Mouse (Mus musculus): ENCODE results near the gene 1700029I15Rik.

The 1700029I15Rik gene

GRCm38 (mm10) chr2:92381901-92382588 lies at the start of gene 1700029I15Rik:
1700029I15Rik (plus strand) TSS chr2:92382538.
- Histone ChIP-seq H3K27me3 (ENCODE audit: control insufficient read depth, insufficient read depth, low read length, poor library complexity, severe bottlenecking) (no peaks in the 10 kb centered on the region), H3K36me3 (ENCODE audit: control insufficient read depth, insufficient read depth, low read length, poor library complexity, severe bottlenecking) (peaks cover 6% of the 10 kb centered on the region)
- no peak for DNase-seq (ENCODE audit: low read depth, low spot score)

DNA sequence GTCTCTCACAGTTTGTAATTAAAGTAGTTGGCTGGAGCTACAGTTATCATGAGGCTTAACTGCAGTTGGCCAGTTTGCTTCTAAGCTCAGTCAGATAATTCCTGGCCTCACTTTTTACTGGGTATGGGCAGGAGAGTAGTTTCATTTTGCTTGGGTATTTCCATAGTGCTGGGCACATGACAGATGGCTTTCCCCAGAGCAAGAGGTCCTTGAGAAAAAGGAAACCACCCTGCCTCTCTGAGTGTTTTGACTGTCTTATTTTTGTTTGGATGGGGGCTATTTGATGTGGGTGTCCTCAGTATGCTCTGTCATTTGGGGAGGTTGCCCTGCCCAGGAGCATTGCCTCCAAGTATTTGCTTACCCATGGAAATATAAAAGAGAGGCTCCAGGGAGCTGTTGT lies 39.9 kb upstream of the 1700029I15Rik start:
- DNase-seq (ENCODE audit: low read depth, low spot score): no peak
- no peaks in the 10 kb centered on the region for H3K27me3 ChIP-seq (ENCODE audit: control insufficient read depth, insufficient read depth, low read length, poor library complexity, severe bottlenecking)
- H3K36me3 ChIP-seq (ENCODE audit: control insufficient read depth, insufficient read depth, low read length, poor library complexity, severe bottlenecking): peaks cover 9% of the 10 kb centered on the region

- peaks cover 14% of the 10 kb centered on the region for H3K36me3 ChIP-seq (ENCODE audit: control insufficient read depth, insufficient read depth, low read length, poor library complexity, severe bottlenecking)
- H3K27me3 ChIP-seq (ENCODE audit: control insufficient read depth, insufficient read depth, low read length, poor library complexity, severe bottlenecking): no peaks in the 10 kb centered on the region
- DNase-seq (ENCODE audit: low read depth, low spot score): no peak
Observed at GRCm38 (mm10) chr2:92347191-92347590, 35.1 kb upstream of the 1700029I15Rik start.

- no peaks in the 10 kb centered on the region for H3K27me3 ChIP-seq (ENCODE audit: control insufficient read depth, insufficient read depth, low read length, poor library complexity, severe bottlenecking)
- no peak for DNase-seq (ENCODE audit: low read depth, low spot score)
- peaks cover 14% of the 10 kb centered on the region for H3K36me3 ChIP-seq (ENCODE audit: control insufficient read depth, insufficient read depth, low read length, poor library complexity, severe bottlenecking)
Observed at GRCm38 (mm10) chr2:92349589-92350425, 32.5 kb upstream of the 1700029I15Rik start.

- H3K36me3 ChIP-seq (ENCODE audit: control insufficient read depth, insufficient read depth, low read length, poor library complexity, severe bottlenecking): peaks cover 15% of the 10 kb centered on the region
- H3K27me3 ChIP-seq (ENCODE audit: control insufficient read depth, insufficient read depth, low read length, poor library complexity, severe bottlenecking): no peaks in the 10 kb centered on the region
- DNase-seq (ENCODE audit: low read depth, low spot score): no peak
Observed at GRCm38 (mm10) chr2:92350686-92351085, 31.7 kb upstream of the 1700029I15Rik start.

- H3K36me3 ChIP-seq (ENCODE audit: control insufficient read depth, insufficient read depth, low read length, poor library complexity, severe bottlenecking): peaks cover 23% of the 10 kb centered on the region
- no peak for DNase-seq (ENCODE audit: low read depth, low spot score)
- no peaks in the 10 kb centered on the region for H3K27me3 ChIP-seq (ENCODE audit: control insufficient read depth, insufficient read depth, low read length, poor library complexity, severe bottlenecking)
Observed at GRCm38 (mm10) chr2:92353402-92353801, 28.9 kb upstream of the 1700029I15Rik start.

DNA sequence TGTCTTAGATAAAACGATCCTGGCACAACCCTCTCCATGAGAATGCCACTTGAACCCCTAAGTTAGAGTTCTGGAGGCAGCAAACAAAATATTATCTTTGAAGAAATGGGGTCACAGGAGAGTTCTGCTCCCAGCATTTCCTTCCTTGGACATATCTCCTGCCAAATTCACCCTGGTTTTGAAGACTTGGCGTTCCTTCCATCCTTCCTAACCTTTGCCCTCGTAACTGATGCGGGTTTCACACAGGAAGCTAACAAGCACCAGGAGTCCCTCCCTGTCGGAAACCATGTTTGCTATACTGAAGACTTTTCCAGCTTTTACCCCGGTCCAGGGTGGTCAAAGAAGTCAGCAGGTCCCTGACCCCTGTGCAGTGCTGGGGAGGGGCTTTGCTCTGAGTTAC lies 28.1 kb upstream of the 1700029I15Rik start:
- Histone ChIP-seq H3K27me3 (ENCODE audit: control insufficient read depth, insufficient read depth, low read length, poor library complexity, severe bottlenecking) (no peaks in the 10 kb centered on the region), H3K36me3 (ENCODE audit: control insufficient read depth, insufficient read depth, low read length, poor library complexity, severe bottlenecking) (peaks cover 22% of the 10 kb centered on the region)
- DNase-seq (ENCODE audit: low read depth, low spot score): no peak

GRCm38 (mm10) chr2:92359301-92359700 lies 23.0 kb upstream of the 1700029I15Rik start:
- no peaks in the 10 kb centered on the region for H3K27me3 ChIP-seq (ENCODE audit: control insufficient read depth, insufficient read depth, low read length, poor library complexity, severe bottlenecking)
- H3K36me3 ChIP-seq (ENCODE audit: control insufficient read depth, insufficient read depth, low read length, poor library complexity, severe bottlenecking): peaks cover 21% of the 10 kb centered on the region
- no peak for DNase-seq (ENCODE audit: low read depth, low spot score)

DNA sequence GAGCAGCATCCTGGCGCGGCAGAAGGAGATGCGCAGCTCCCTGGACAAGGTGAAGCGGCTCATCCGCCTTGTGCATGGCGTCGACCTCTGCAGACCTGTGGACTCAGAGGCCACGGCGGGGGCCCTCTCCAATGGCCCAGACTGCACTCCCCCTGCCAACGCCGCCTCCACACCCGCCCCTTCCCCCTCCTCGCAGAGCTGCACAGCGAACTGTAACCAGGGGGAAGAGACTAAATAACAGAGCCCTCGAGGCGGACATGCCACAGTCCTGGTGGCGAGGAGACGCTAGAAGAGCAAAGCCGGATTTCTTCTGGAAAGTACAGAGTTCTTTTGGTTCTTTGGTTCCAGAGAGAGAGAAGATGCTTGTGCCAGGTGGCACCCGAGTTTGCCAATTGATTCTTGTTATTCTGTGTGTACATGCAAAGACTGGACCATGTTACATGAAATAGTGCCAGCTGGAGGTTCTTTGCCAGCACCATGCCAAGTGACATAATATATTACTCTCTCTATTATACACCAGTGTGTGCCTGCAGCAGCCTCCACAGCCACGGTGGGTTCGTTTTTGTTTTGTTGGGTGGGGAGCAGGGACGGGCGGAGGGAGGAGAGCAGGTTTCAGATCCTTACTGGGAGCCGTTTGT lies 22.0 kb upstream of the 1700029I15Rik start:
- Histone ChIP-seq H3K36me3 (ENCODE audit: control insufficient read depth, insufficient read depth, low read length, poor library complexity, severe bottlenecking) (peaks cover 21% of the 10 kb centered on the region), H3K27me3 (ENCODE audit: control insufficient read depth, insufficient read depth, low read length, poor library complexity, severe bottlenecking) (no peaks in the 10 kb centered on the region)
- DNase-seq (ENCODE audit: low read depth, low spot score): no peak

GRCm38 (mm10) chr2:92360893-92361292 lies 21.4 kb upstream of the 1700029I15Rik start:
- peaks cover 18% of the 10 kb centered on the region for H3K36me3 ChIP-seq (ENCODE audit: control insufficient read depth, insufficient read depth, low read length, poor library complexity, severe bottlenecking)
- no peak for DNase-seq (ENCODE audit: low read depth, low spot score)
- no peaks in the 10 kb centered on the region for H3K27me3 ChIP-seq (ENCODE audit: control insufficient read depth, insufficient read depth, low read length, poor library complexity, severe bottlenecking)

DNA sequence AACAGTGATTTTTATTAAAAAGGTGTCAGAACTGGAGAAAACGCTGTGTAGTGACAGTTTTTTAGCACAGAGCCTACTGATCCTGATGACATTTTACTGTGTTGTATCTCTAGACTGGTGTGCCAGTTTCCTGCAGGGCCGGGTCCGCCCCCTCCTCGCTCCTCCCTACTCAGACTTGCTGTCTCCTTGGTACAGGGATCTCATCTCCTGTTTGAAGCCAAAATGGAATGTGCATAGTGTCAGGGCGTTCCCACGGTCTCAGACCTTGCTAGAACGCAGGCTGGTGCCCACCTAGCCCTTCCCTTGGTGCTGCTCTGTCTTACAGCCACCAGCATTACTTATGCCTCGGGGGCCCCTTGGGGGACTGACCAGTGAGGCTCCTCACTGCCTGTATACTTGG lies 20.5 kb upstream of the 1700029I15Rik start:
- no peak for DNase-seq (ENCODE audit: low read depth, low spot score)
- H3K36me3 ChIP-seq (ENCODE audit: control insufficient read depth, insufficient read depth, low read length, poor library complexity, severe bottlenecking): peaks cover 18% of the 10 kb centered on the region
- no peaks in the 10 kb centered on the region for H3K27me3 ChIP-seq (ENCODE audit: control insufficient read depth, insufficient read depth, low read length, poor library complexity, severe bottlenecking)

- peaks cover 12% of the 10 kb centered on the region for H3K36me3 ChIP-seq (ENCODE audit: control insufficient read depth, insufficient read depth, low read length, poor library complexity, severe bottlenecking)
- H3K27me3 ChIP-seq (ENCODE audit: control insufficient read depth, insufficient read depth, low read length, poor library complexity, severe bottlenecking): no peaks in the 10 kb centered on the region
- DNase-seq (ENCODE audit: low read depth, low spot score): no peak
Observed at GRCm38 (mm10) chr2:92362571-92363228, 19.6 kb upstream of the 1700029I15Rik start.

- H3K36me3 ChIP-seq (ENCODE audit: control insufficient read depth, insufficient read depth, low read length, poor library complexity, severe bottlenecking): peaks cover 6% of the 10 kb centered on the region
- DNase-seq (ENCODE audit: low read depth, low spot score): no peak
- no peaks in the 10 kb centered on the region for H3K27me3 ChIP-seq (ENCODE audit: control insufficient read depth, insufficient read depth, low read length, poor library complexity, severe bottlenecking)
Observed at GRCm38 (mm10) chr2:92364086-92364485, 18.3 kb upstream of the 1700029I15Rik start.

- H3K36me3 ChIP-seq (ENCODE audit: control insufficient read depth, insufficient read depth, low read length, poor library complexity, severe bottlenecking): peaks cover 2% of the 10 kb centered on the region; the same call in 1 of the 2 replicates
- no peak for DNase-seq (ENCODE audit: low read depth, low spot score)
- no peaks in the 10 kb centered on the region for H3K27me3 ChIP-seq (ENCODE audit: control insufficient read depth, insufficient read depth, low read length, poor library complexity, severe bottlenecking)
Observed at GRCm38 (mm10) chr2:92365568-92365967, 16.8 kb upstream of the 1700029I15Rik start.

All from splenic B cell, adult 2 months (primary cell).